8 mouse cellular contexts compared by ENCODE assay signal in the genomic region with DNA sequence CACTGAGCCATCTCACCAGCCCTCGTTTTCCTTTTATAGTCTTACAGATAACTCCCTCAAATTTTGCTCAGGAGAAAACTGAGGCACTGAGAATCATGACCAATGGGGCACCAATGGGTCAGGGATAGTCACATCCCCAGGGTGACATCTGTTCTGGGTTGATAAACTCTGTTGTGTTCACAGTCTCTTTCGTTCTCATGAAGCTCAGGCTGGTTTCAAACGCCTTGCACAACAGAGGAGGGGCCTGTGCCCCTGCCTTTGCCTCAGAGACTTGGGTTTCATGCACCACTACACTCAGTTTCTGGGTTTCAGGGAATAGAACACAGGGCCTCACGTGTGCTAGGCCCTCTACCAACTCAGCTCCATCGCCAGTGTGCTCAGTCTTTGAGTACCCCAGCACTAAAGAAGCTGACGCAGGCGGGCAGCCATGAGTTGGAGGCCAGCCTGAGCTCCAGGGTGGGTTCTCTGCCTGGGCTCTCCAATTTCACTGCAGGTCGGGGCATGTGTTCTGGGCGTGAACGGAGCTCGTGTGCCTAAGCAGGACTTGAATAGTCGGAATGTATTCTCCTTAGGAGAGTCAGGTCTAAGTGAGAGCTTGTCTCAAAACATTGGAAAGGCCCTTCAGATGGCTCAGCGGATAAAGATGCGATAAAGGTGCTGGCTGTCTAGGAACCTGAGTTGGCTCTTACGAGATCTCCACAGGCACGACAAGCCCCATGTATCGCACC. TPM values are rescaled to one million over a fixed set of nuclear protein-coding genes. Genes with fewer than 3 reads are reported as not detected.
DNase-seq lines count a peak whose midpoint lies in the region; ATAC-seq and TF ChIP-seq lines count a peak whose summit lies in the region.

No protein-coding gene starts in this region.

- H3K27me3 ChIP-seq in heart, embryonic 13.5 days (replicated peaks) = no peaks in the 10 kb centered on the region
- no peaks in the 10 kb centered on the region for H3K27me3 ChIP-seq in G1E (ENCODE audit: insufficient read depth, low read length)
- H3K27me3 ChIP-seq in forebrain, embryonic 11.5 days (ENCODE audit: control insufficient read depth, insufficient read depth, low read length) = no peaks in the 10 kb centered on the region
- H3K27me3 ChIP-seq in liver, embryonic 11.5 days (replicated peaks; ENCODE audit: control insufficient read depth, insufficient read depth, low read length) = no peaks in the 10 kb centered on the region

- H3K4me1 ChIP-seq in heart, embryonic 13.5 days = peaks cover 31% of the 10 kb centered on the region
- peaks cover 54% of the 10 kb centered on the region for H3K4me1 ChIP-seq in G1E (ENCODE audit: insufficient read depth, low read depth, low read length)
- peaks cover 5% of the 10 kb centered on the region; the same call in 1 of the 2 replicates for H3K4me1 ChIP-seq in forebrain, embryonic 11.5 days (replicated peaks; ENCODE audit: control insufficient read depth, insufficient read depth, low read length)
- H3K4me1 ChIP-seq in liver, embryonic 11.5 days (replicated peaks; ENCODE audit: control insufficient read depth, insufficient read depth, low read length) = peaks cover 23% of the 10 kb centered on the region

- H3K9ac ChIP-seq in heart, embryonic 13.5 days = peak overlapping the region; percentile 79
- peak overlapping the region; percentile 52 for H3K9ac ChIP-seq in forebrain, embryonic 11.5 days (ENCODE audit: low read length)
- H3K9ac ChIP-seq in liver, embryonic 11.5 days (ENCODE audit: low read depth, low read length) = peak overlapping the region; percentile 60

- H3K9me3 ChIP-seq in heart, embryonic 13.5 days = no peaks in the 10 kb centered on the region
- H3K9me3 ChIP-seq in G1E (replicated peaks) = no peaks in the 10 kb centered on the region
- H3K9me3 ChIP-seq in forebrain, embryonic 11.5 days (ENCODE audit: control insufficient read depth, low read length) = no peaks in the 10 kb centered on the region
- no peaks in the 10 kb centered on the region for H3K9me3 ChIP-seq in liver, embryonic 11.5 days (ENCODE audit: control insufficient read depth, low read length)

- peak overlapping the region; percentile 83 for H3K27ac ChIP-seq in heart, embryonic 13.5 days (replicated peaks)
- H3K27ac ChIP-seq in forebrain, embryonic 11.5 days (ENCODE audit: low read depth, low read length) = peak overlapping the region; percentile 41; the same call in 1 of the 2 replicates
- peak overlapping the region; percentile 97 for H3K27ac ChIP-seq in liver, embryonic 11.5 days (ENCODE audit: low read depth, low read length)

- peak overlapping the region; percentile 84 for H3K4me2 ChIP-seq in heart, embryonic 13.5 days
- peak overlapping the region; percentile 88 for H3K4me2 ChIP-seq in forebrain, embryonic 11.5 days (ENCODE audit: low read depth, low read length, severe bottlenecking)
- peak overlapping the region; percentile 76 for H3K4me2 ChIP-seq in liver, embryonic 11.5 days

- ATAC-seq in heart, embryonic 13.5 days (ENCODE audit: extremely low read depth, insufficient number of reproducible peaks, low FRiP score, low TSS enrichment) = peak; percentile 5; the same call in 1 of the 2 replicates
- peak; percentile 19 for ATAC-seq in G1E (ENCODE audit: extremely low read depth, insufficient number of reproducible peaks, low FRiP score, poor library complexity, severe bottlenecking)
- peak; percentile 25 for ATAC-seq in forebrain, embryonic 11.5 days (replicated peaks; ENCODE audit: low FRiP score)
- ATAC-seq in liver, embryonic 11.5 days (replicated peaks; ENCODE audit: low FRiP score) = peak; percentile 81
- no peak for ATAC-seq in activated CD4-positive, CD25-positive, alpha-beta regulatory T cell, adult 4 months

- intact Hi-C loops in heart, postnatal 14 days (cut with DNase I) = no loop called here

- DNase-seq in heart, postnatal 14 days = no peak
- peak; percentile 34 for DNase-seq in G1E (ENCODE audit: low spot score)
- no peak for DNase-seq in forebrain, embryonic 11.5 days (ENCODE audit: low spot score)
- DNase-seq in liver, embryonic 11.5 days (ENCODE audit: low spot score) = no peak
- DNase-seq in right cerebral cortex, postnatal 14 days = no peak
- DNase-seq in thymus, postnatal 25 days = no peak

- TF ChIP-seq CTCF in G1E (IDR thresholded peaks at IDR 0.05; ENCODE audit: low read depth, low read length) = no peak

- WGBS in heart, embryonic 13.5 days = 12% methylated on average over 17 of the region's 17 CpGs
- 20% methylated on average over 17 of the region's 17 CpGs for WGBS in forebrain, embryonic 11.5 days
- 17% methylated on average over 17 of the region's 17 CpGs for WGBS in liver, embryonic 11.5 days

- peaks cover 28% of the 10 kb centered on the region for H3K36me3 ChIP-seq in heart, embryonic 13.5 days
- peaks cover 32% of the 10 kb centered on the region for H3K36me3 ChIP-seq in G1E (replicated peaks)
- peaks cover 2% of the 10 kb centered on the region; the same call in 1 of the 2 replicates for H3K36me3 ChIP-seq in forebrain, embryonic 11.5 days (ENCODE audit: control insufficient read depth, insufficient read depth, low read length)
- H3K36me3 ChIP-seq in liver, embryonic 11.5 days (ENCODE audit: control insufficient read depth, insufficient read depth, low read length) = peaks cover 16% of the 10 kb centered on the region

- peak overlapping the region; percentile 79 for H3K4me3 ChIP-seq in heart, embryonic 13.5 days
- H3K4me3 ChIP-seq in G1E (ENCODE audit: low read depth, low read length) = peak overlapping the region; percentile 90
- H3K4me3 ChIP-seq in forebrain, embryonic 11.5 days (ENCODE audit: low read depth, low read length) = peak overlapping the region; percentile 95
- H3K4me3 ChIP-seq in liver, embryonic 11.5 days (ENCODE audit: low read depth, low read length) = peak overlapping the region; percentile 85

RNA-seq across cellular contexts. Expression of a gene that starts 0.7 kb away (rescaled TPM):
- 41.6 and 51.4 TPM in 2 replicates for polyA plus RNA-seq in heart, embryonic 13.5 days (2015; fragmentation: Nextera tagmentation; extraction: Ambion mirVana)
- 10 to 100 TPM; 73.3 to 85.0 TPM for total RNA-seq in heart, postnatal 14 days (2021)
- total RNA-seq in G1E (2014; fragmentation: Nextera tagmentation) (7.0 and 14.5 TPM in 2 replicates), G1E (2017) (9.1 and 11.0 TPM in 2 replicates)
- 14.9 and 20.7 TPM in 2 replicates for polyA plus RNA-seq in G1E (2012)
- 55.7 and 57.9 TPM in 2 replicates for polyA plus RNA-seq in forebrain, embryonic 11.5 days (2014; fragmentation: Nextera tagmentation; extraction: Ambion mirVana)
- polyA plus RNA-seq in liver, embryonic 11.5 days (2014; fragmentation: Nextera tagmentation; extraction: Ambion mirVana) = 57.0 and 61.1 TPM in 2 replicates
- polyA plus RNA-seq in activated CD4-positive, CD25-positive, alpha-beta regulatory T cell, adult 4 months (2017; shearing (Covaris generic)) = 10 to 100 TPM; 24.3 to 26.8 TPM

RNA-seq across cellular contexts. Expression of a gene that starts 16.2 kb away (rescaled TPM):
- polyA plus RNA-seq in heart, embryonic 13.5 days (2015; fragmentation: Nextera tagmentation; extraction: Ambion mirVana) = 0.07 and 0.11 TPM in 2 replicates
- total RNA-seq in heart, postnatal 14 days (2021) = under 1 TPM; 0.27 to 0.45 TPM
- total RNA-seq in G1E (2014; fragmentation: Nextera tagmentation) (not detected in 2 replicates), G1E (2017) (0.11 TPM in 1 of 2 replicates, not detected in the other)
- not detected in 2 replicates for polyA plus RNA-seq in G1E (2012)
- polyA plus RNA-seq in forebrain, embryonic 11.5 days (2014; fragmentation: Nextera tagmentation; extraction: Ambion mirVana) = 0.09 and 0.11 TPM in 2 replicates
- polyA plus RNA-seq in liver, embryonic 11.5 days (2014; fragmentation: Nextera tagmentation; extraction: Ambion mirVana) = not detected in 2 replicates
- polyA plus RNA-seq in activated CD4-positive, CD25-positive, alpha-beta regulatory T cell, adult 4 months (2017; shearing (Covaris generic)) = under 1 TPM in 1 of 2 experiments, not detected in 1; 0.34 TPM

RNA-seq across cellular contexts. Expression of a gene that starts 23.3 kb away (rescaled TPM):
- polyA plus RNA-seq in heart, embryonic 13.5 days (2015; fragmentation: Nextera tagmentation; extraction: Ambion mirVana) = 12.7 and 13.2 TPM in 2 replicates
- 10 to 100 TPM; 17.0 to 22.6 TPM for total RNA-seq in heart, postnatal 14 days (2021)
- total RNA-seq in G1E (2014; fragmentation: Nextera tagmentation) = 45.4 and 52.7 TPM in 2 replicates
- 74.3 and 89.3 TPM in 2 replicates for total RNA-seq in G1E (2017)
- polyA plus RNA-seq in G1E (2012) = 46.2 and 56.6 TPM in 2 replicates
- 16.3 and 22.3 TPM in 2 replicates for polyA plus RNA-seq in forebrain, embryonic 11.5 days (2014; fragmentation: Nextera tagmentation; extraction: Ambion mirVana)
- polyA plus RNA-seq in liver, embryonic 11.5 days (2014; fragmentation: Nextera tagmentation; extraction: Ambion mirVana) = 19.3 and 24.2 TPM in 2 replicates
- 10 to 100 TPM; 20.8 to 26.1 TPM for polyA plus RNA-seq in activated CD4-positive, CD25-positive, alpha-beta regulatory T cell, adult 4 months (2017; shearing (Covaris generic))

RNA-seq across cellular contexts. Expression of a gene that starts 25.3 kb away (rescaled TPM):
- 51.1 and 52.7 TPM in 2 replicates for polyA plus RNA-seq in heart, embryonic 13.5 days (2015; fragmentation: Nextera tagmentation; extraction: Ambion mirVana)
- total RNA-seq in heart, postnatal 14 days (2021) = 10 to 100 TPM; 38.6 to 40.8 TPM
- total RNA-seq in G1E (2014; fragmentation: Nextera tagmentation) (16.7 and 21.3 TPM in 2 replicates), G1E (2017) (46.4 and 48.1 TPM in 2 replicates)
- polyA plus RNA-seq in G1E (2012) = 73.3 and 81.7 TPM in 2 replicates
- 35.9 and 41.3 TPM in 2 replicates for polyA plus RNA-seq in forebrain, embryonic 11.5 days (2014; fragmentation: Nextera tagmentation; extraction: Ambion mirVana)
- 43.8 and 45.1 TPM in 2 replicates for polyA plus RNA-seq in liver, embryonic 11.5 days (2014; fragmentation: Nextera tagmentation; extraction: Ambion mirVana)
- 10 to 100 TPM; 16.9 to 30.0 TPM for polyA plus RNA-seq in activated CD4-positive, CD25-positive, alpha-beta regulatory T cell, adult 4 months (2017; shearing (Covaris generic))

RNA-seq across cellular contexts. Expression of a gene that starts 26.8 kb away (rescaled TPM):
- 80.4 and 101 TPM in 2 replicates for polyA plus RNA-seq in heart, embryonic 13.5 days (2015; fragmentation: Nextera tagmentation; extraction: Ambion mirVana)
- total RNA-seq in heart, postnatal 14 days (2021) = 10 to 100 TPM; 17.9 to 21.1 TPM
- total RNA-seq in G1E (2014; fragmentation: Nextera tagmentation) = 15.4 and 35.8 TPM in 2 replicates
- 30.3 and 31.2 TPM in 2 replicates for total RNA-seq in G1E (2017)
- polyA plus RNA-seq in G1E (2012) = 14.3 and 17.4 TPM in 2 replicates
- 58.6 and 60.8 TPM in 2 replicates for polyA plus RNA-seq in forebrain, embryonic 11.5 days (2014; fragmentation: Nextera tagmentation; extraction: Ambion mirVana)
- polyA plus RNA-seq in liver, embryonic 11.5 days (2014; fragmentation: Nextera tagmentation; extraction: Ambion mirVana) = 48.0 and 48.2 TPM in 2 replicates
- polyA plus RNA-seq in activated CD4-positive, CD25-positive, alpha-beta regulatory T cell, adult 4 months (2017; shearing (Covaris generic)) = 100 to 1,000 TPM; 142 to 158 TPM

Comparison
In these comparisons a context has a peak if more than half of its experiments do, and no peak if none do; other contexts are left out.
1. H3K27ac ChIP-seq: peak in every context shown above with its lines; median percentile 97 in liver, embryonic 11.5 days; 83 in heart, embryonic 13.5 days; 41 in forebrain, embryonic 11.5 days.